Mouse (Mus musculus) stomach, embryonic 14.5 days (tissue): ENCODE data around the gene Fut1. TPM values are rescaled to one million over a fixed set of nuclear protein-coding genes. Genes with fewer than 3 reads are reported as not detected.

Experiments used
- ATAC-seq: fragments of 200-750 bp; cut with Nextera tagmentation; 2 replicates; pipeline ENCODE4 v1.8.0; 2017; ENCODE audit warnings: low read depth, moderate TSS enrichment; ENCODE audit not compliant: insufficient number of reproducible peaks, insufficient read depth, low FRiP score
- H3K27ac ChIP-seq: fragments of 300-500 bp; sonication (generic); 2 replicates; pipeline ENCODE4 v1.5.1; 2014; ENCODE audit warnings: mild to moderate bottlenecking, low read length, moderate library complexity, mixed read lengths
- H3K27me3 ChIP-seq: fragments of 300-500 bp; sonication (generic); 2 replicates; pipeline ENCODE4 v1.6.1; 2014; ENCODE audit warnings: low read length, control low read depth, mixed read lengths; ENCODE audit not compliant: control insufficient read depth, insufficient read depth
- H3K36me3 ChIP-seq: fragments of 300-500 bp; sonication (generic); 2 replicates; pipeline ENCODE4 v1.6.1; 2014; ENCODE audit warnings: mild to moderate bottlenecking, control low read depth, low read length, moderate library complexity, mixed read lengths; ENCODE audit not compliant: control insufficient read depth, insufficient read depth
- H3K4me1 ChIP-seq: fragments of 300-500 bp; sonication (generic); 2 replicates; pipeline ENCODE4 v1.6.1; 2014; ENCODE audit warnings: low read length, control low read depth, mixed read lengths; ENCODE audit not compliant: control insufficient read depth, insufficient read depth
- H3K4me2 ChIP-seq: fragments of 300-500 bp; sonication (generic); replicated peaks from 2 replicates; pipeline ENCODE4 v1.6.1; 2014; ENCODE audit warnings: low read depth, low read length, control low read depth
- H3K4me3 ChIP-seq: fragments of 300-500 bp; sonication (generic); 2 replicates; pipeline ENCODE4 v1.5.1; 2014; ENCODE audit warnings: low read depth, low read length, control low read depth
- H3K9ac ChIP-seq: fragments of 300-500 bp; sonication (generic); replicated peaks from 2 replicates; pipeline ENCODE4 v1.6.1; 2014; ENCODE audit warnings: low read depth, mild to moderate bottlenecking, control low read depth, low read length, moderate library complexity, mixed read lengths
- H3K9me3 ChIP-seq: fragments of 300-500 bp; sonication (generic); 2 replicates; pipeline ENCODE4 v1.6.1; 2016; ENCODE audit warnings: low read depth, low read length, control low read depth; ENCODE audit not compliant: control insufficient read depth
- WGBS: fragments of 180-500 bp; shearing (Covaris S2); extraction: QIAGEN DNeasy Blood & Tissue Kit; methylation state at CpG from one replicate; pipeline ENCODE4 v1.1.7; 2014; 5-methylcytosine and 5-hydroxymethylcytosine counted together
- polyA plus RNA-seq: library from polyadenylated mRNA; unstranded; fragments of >200 nt; fragmentation: Nextera tagmentation; extraction: Ambion mirVana; gene quantifications from 2 replicates; pipeline ENCODE4 v1.2.1, GENCODE M21; 2014

Gene Fut1
- polyA plus RNA-seq, 1 experiment from 2014 or later, result 0.78 TPM

DNA sequence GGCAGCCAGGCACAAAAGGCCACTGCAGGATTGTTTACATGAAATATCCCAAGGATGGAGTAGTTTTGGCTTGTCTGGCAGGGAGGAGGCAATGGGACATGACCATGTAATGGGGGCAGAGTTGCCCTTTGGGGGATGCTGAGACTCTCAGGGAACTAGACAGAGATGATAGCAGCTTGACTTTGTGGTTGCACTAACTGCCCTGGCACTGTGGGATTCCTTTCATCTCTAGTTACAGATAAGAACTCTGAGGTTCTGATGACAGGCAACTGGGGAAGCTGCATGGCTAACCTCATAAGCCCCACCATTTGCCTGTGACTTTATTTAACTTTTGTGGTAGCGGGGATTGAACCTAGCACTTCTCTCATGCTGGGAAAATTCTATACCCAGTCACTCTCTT is 21.0 kb upstream of the Fut1 start:
- H3K4me3 ChIP-seq, result no peak overlapping the region
- H3K27me3 ChIP-seq, result no peaks in the 10 kb centered on the region
- no peak overlapping the region for H3K9ac ChIP-seq
- H3K36me3 ChIP-seq, result no peaks in the 10 kb centered on the region
- H3K27ac ChIP-seq, result no peak overlapping the region
- no peaks in the 10 kb centered on the region for H3K9me3 ChIP-seq
- no peaks in the 10 kb centered on the region for H3K4me1 ChIP-seq
- ATAC-seq, result no peak
- WGBS, result 82% methylated on average over 1 of the region's 1 CpGs
- H3K4me2 ChIP-seq, result no peak overlapping the region

DNA sequence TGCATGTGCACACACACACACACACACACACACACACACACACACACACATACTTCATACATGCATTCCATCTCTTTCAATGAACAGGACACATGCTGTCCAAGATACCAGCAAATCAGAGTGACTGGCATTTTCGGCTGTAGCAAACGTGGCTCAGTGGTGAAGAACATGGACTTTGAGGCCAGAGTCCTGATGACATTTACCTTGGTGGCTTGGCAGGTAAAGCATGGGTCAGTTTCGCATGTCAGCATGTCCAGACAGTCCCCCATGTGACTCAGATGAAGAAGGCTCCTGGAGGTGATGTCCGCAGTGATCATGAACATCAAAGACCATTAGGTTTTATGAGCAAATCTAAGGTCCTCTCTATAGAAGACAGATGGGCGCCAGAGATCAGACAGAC is 20.1 kb upstream of the Fut1 start:
- H3K27me3 ChIP-seq, result no peaks in the 10 kb centered on the region
- WGBS, result 89% methylated on average over 5 of the region's 5 CpGs

DNA sequence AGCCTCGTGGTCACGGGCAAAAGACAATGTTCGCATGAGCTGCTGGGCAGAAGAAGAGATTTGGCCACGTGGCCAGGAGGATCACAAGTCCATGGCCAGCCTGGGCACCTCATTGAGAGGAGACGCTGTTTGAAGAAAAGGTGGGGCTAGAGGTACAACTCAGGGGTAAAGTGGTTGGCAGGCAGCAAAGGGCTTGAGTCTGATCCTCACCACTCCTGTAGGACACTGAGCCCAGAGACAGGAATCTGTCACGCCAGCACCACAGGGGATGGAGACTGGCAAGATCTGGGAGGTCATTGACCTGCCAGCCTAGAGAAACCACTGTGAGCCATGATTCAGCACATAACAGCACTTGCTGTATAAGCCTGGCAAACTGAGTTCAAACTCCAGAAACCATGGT is 19.6 kb upstream of the Fut1 start:
- 0 out of 2 replicates have a peak, but pooled peaks cover 2% of the 10 kb centered on the region for H3K4me1 ChIP-seq
- H3K9ac ChIP-seq, result no peak overlapping the region
- WGBS, result 87% methylated on average over 6 of the region's 6 CpGs
- no peak overlapping the region for H3K4me3 ChIP-seq
- H3K9me3 ChIP-seq, result no peaks in the 10 kb centered on the region
- H3K27me3 ChIP-seq, result no peaks in the 10 kb centered on the region
- no peak overlapping the region for H3K27ac ChIP-seq
- no peak for ATAC-seq
- no peak overlapping the region for H3K4me2 ChIP-seq
- H3K36me3 ChIP-seq, result no peaks in the 10 kb centered on the region

More for the DNA sequence above, 20.1 kb upstream of the Fut1 start:
- Histone ChIP-seq H3K9ac (no peak overlapping the region), H3K9me3 (no peaks in the 10 kb centered on the region), H3K4me2 (no peak overlapping the region), H3K27ac (no peak overlapping the region), H3K36me3 (no peaks in the 10 kb centered on the region), H3K4me1 (0 out of 2 replicates have a peak, but pooled peaks cover 2% of the 10 kb centered on the region), H3K4me3 (no peak overlapping the region)
- no peak for ATAC-seq

DNA sequence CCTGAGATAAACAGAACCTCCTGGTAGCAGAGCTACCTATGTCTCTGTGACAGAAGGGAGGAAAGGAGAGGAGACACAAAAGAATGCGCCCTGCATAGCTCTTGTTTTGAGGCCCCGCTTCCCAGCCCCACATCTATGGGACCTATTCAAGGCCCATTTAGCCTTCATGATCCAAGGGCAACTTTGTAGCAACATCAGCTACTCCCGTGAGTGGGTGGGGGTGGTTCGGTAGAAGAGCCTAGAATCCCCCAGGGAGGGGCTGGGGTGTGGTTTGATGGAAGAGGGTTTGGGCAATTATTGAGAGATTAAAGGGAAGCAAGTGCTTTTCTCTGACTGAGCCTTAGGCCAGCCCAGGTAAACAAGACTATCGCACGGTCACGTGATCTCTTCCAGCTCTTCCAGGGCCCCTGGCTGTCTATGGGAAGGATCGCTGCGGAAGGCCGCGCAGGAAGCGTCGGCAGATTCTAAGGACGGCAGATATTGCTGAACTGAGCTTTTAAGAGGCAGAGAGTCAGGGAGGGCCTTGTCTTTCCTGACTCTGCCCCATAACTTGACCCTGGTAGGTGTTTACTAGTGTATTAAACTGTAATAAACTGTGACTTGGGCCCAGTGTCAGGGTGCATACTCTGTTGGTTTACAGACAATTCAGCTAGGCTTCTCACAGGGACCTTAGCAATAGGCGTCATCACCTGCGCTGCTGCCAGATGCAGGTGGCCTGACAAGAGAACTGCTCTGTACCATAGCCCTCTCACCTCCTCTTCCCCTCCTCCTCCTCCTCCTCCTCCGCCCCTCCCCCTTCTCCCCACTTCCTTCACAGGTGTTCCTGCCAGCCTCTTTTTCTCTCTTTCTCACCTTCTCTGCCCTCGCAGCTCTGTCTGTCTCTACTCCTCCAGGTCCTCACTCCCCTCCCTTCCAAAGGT is 17.9 kb upstream of the Fut1 start:
- H3K9ac ChIP-seq, result no peak overlapping the region
- no peak overlapping the region for H3K4me3 ChIP-seq
- H3K36me3 ChIP-seq, result no peaks in the 10 kb centered on the region
- no peaks in the 10 kb centered on the region for H3K9me3 ChIP-seq
- no peak overlapping the region for H3K27ac ChIP-seq
- H3K27me3 ChIP-seq, result no peaks in the 10 kb centered on the region
- 0 out of 2 replicates have a peak, but pooled peaks cover 2% of the 10 kb centered on the region for H3K4me1 ChIP-seq
- 38% methylated on average over 18 of the region's 18 CpGs for WGBS
- ATAC-seq, result no peak
- no peak overlapping the region for H3K4me2 ChIP-seq

- H3K9me3 ChIP-seq, result no peaks in the 10 kb centered on the region
- 0 out of 2 replicates have a peak, but pooled peaks cover 4% of the 10 kb centered on the region for H3K4me1 ChIP-seq
These were observed 11.3 kb upstream of the Fut1 start for GRCm38 (mm10) chr7:45605704-45606289.

DNA sequence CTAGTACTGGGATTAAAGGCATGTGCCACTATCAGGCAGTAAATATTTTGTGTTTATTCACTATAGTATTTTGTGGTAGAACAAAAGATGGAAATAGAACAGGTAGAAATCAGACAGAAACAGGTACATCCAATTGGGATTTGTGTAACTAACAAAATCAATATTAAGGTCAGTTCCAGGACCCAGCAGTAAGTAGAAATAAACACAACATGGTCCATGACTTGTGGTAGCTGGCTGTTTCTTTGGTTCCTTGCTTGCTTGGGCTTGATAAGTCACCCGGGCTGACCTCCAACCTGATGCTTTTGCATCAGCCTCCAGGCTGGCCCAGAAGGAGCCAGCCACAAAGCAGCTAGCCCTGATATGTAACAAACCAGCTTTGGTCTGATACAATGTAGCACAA is 7.6 kb upstream of the Fut1 start:
- no peak overlapping the region for H3K4me2 ChIP-seq
- H3K27ac ChIP-seq, result no peak overlapping the region
- 56% methylated on average over 1 of the region's 1 CpGs for WGBS
- no peak overlapping the region for H3K4me3 ChIP-seq
- no peak for ATAC-seq
- no peaks in the 10 kb centered on the region for H3K36me3 ChIP-seq
- H3K27me3 ChIP-seq, result no peaks in the 10 kb centered on the region
- 0 out of 2 replicates have a peak, but pooled peaks cover 2% of the 10 kb centered on the region for H3K4me1 ChIP-seq
- no peak overlapping the region for H3K9ac ChIP-seq
- H3K9me3 ChIP-seq, result no peaks in the 10 kb centered on the region

More at GRCm38 (mm10) chr7:45605704-45606289, 11.3 kb upstream of the Fut1 start:
- H3K9ac ChIP-seq, result no peak overlapping the region
- H3K4me3 ChIP-seq, result no peak overlapping the region
- no peaks in the 10 kb centered on the region for H3K27me3 ChIP-seq
- peak overlapping the region; percentile 33; the same call in 1 of the 2 replicates for H3K27ac ChIP-seq
- no peak overlapping the region for H3K4me2 ChIP-seq
- WGBS, result 69% methylated on average over 9 of the region's 9 CpGs
- ATAC-seq, result no peak
- no peaks in the 10 kb centered on the region for H3K36me3 ChIP-seq

DNA sequence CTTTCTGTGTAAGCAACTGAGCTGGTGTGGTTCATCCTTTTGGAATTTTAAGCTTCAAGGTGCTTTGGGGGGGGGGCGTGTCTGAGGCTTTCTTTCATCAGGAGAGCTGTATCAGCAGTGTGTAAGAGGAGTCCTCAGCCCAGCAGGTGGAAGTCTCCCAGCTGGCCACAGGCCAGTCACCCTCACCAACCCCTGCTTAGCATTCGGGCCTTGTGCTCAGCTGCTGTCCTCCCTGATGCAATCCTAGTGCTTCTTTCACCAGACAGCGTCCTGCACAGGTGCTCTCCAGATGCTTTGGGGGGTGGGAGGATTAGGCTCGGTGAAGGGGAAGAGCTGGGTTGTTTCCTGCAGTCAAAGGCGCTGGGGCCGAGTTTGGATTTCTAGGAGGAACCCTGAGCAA is 812 bp upstream of the Fut1 start:
- no peaks in the 10 kb centered on the region for H3K36me3 ChIP-seq
- H3K4me1 ChIP-seq, result peaks cover 6% of the 10 kb centered on the region; the same call in 1 of the 2 replicates
- H3K27ac ChIP-seq, result peak overlapping the region; percentile 7; the same call in 1 of the 2 replicates
- H3K4me3 ChIP-seq, result no peak overlapping the region
- no peaks in the 10 kb centered on the region for H3K9me3 ChIP-seq
- 20% methylated on average over 6 of the region's 6 CpGs for WGBS
- H3K9ac ChIP-seq, result no peak overlapping the region
- no peak overlapping the region for H3K4me2 ChIP-seq
- ATAC-seq, result no peak
- no peaks in the 10 kb centered on the region for H3K27me3 ChIP-seq

DNA sequence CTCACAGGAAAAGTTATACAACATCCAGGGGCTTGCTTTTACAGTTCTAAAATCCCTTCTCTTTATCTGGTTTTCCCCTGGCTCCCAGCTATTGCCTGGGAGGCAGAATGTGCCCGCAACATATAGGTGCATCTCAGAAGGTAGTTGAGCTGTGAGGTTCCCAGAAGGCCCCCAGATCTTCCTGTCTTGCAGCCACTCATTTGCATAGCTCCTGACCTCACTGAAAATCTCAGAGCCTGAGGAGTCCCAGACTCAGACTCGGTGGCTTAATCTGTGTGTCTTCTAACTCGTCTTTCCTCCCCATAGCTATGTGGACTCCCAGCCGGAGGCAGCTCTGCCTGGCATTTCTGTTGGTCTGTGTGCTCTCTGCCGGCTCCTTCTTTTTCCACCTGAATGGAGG is 1.2 kb downstream of the Fut1 start:
- Histone ChIP-seq H3K4me1 (peaks cover 6% of the 10 kb centered on the region; the same call in 1 of the 2 replicates), H3K27me3 (no peaks in the 10 kb centered on the region), H3K9ac (no peak overlapping the region), H3K36me3 (no peaks in the 10 kb centered on the region), H3K4me2 (no peak overlapping the region), H3K9me3 (no peaks in the 10 kb centered on the region), H3K4me3 (no peak overlapping the region), H3K27ac (no peak overlapping the region)
- ATAC-seq, result no peak
- 82% methylated on average over 5 of the region's 5 CpGs for WGBS
